Mouse (Mus musculus) left cerebral cortex, postnatal 25 days (tissue): ENCODE measurements around the gene Fastkd5. TPM values are rescaled to one million over a fixed set of nuclear protein-coding genes. Genes with fewer than 3 reads are reported as not detected.
"Not testable (repeated sequence)": the region's sequence is repeated elsewhere in the genome, so short reads cannot be mapped to it uniquely, and the experiment has no call there.

ENCODE experiments used
- DNase-seq, 2 experiments: peaks; one replicate each; pipeline ENCODE4 v3.0.0; 2022; ENCODE audit warnings: low spot score in 2 of 2, mixed read lengths in 1 of 2
- intact Hi-C: fragments of 180-260 bp; cut with DNase I; formaldehyde crosslinking; loops from one replicate; pipeline ENCODE4 v1.15.1; 2025
- total RNA-seq, 2 experiments: library from RNA; stranded (reverse); gene quantifications; 2 replicates each; pipeline ENCODE4 v1.2.3; 2021

Gene Fastkd5
- total RNA-seq, 2 experiments from 2014 or later = 8.2 to 9.0 TPM

GRCm38 (mm10) chr2:130582552-130582951, 47.3 kb downstream of the Fastkd5 start, which contains the start of gene Avp:
Gene Avp (minus strand): TSS chr2:130582554.
- intact Hi-C loops = no loop called here
- DNase-seq = no peak

DNA sequence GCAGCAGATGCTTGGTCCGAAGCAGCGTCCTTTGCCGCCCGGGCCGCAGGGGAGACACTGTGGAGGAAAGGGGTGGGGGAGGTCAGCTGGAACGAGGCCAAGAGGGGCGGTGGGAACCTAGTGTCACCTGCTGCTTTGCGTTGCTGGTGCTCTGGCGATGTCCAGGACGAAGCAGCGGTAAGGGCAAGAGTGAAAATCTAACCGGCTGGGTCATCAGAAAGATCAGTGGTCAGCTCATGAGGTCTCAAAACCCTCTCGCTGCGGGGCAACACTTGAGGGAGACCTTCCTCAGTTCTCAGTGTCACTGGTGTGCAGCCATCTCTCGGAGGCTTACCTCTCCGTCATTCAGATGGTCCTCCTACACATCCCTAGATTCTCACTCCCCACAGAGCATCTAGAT, 48.6 kb downstream of the Fastkd5 start:
- intact Hi-C loops = no loop called here

GRCm38 (mm10) chr2:130579791-130580190, 50.0 kb downstream of the Fastkd5 start:
- intact Hi-C loops = no loop called here
- DNase-seq = no peak

More for the DNA sequence above, 48.6 kb downstream of the Fastkd5 start:
- DNase-seq = no peak

DNA sequence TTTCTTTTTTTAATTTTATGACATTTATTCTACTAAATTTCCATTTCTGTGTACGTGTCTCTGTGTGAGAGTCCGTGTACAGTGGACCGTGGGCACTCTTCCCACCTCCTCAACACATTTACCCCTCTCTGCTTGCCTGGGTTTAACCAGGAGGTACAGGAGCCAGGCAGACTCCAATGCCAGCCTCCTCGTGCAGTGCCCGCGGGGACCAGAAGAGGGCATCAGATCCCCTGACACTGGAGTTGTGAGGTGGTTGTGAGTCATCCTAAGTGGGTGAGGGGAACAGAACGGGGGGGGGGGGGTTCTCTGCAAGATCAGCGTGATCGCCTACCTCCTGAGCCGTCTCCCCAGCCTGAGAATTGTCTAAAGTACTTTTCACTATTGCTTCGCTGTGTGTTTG, 51.7 kb downstream of the Fastkd5 start:
- intact Hi-C loops = no loop called here
- DNase-seq = peak; percentile 57 to 78

DNA sequence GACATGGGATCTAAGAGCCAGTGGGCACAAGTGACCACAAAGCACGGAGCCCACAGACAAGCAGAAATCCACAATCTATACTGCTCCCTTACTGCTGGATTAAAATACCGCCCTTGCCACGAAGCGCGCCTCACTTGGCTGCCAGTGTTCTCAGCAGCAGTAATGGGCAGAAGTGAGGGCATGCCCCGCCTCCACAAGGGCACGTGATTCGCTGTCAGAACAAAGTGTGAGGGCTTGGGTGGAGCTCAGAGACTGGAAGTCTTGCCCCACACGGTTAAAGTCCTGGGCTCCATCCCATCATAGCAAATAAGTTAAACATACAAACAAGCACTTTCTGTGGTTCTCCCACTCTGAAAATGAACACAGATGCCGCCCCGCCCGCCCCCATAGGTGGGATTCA, 52.2 kb downstream of the Fastkd5 start:
- intact Hi-C loops = no loop called here
- DNase-seq = peak in 1 of 2 experiments; percentile 27

DNA sequence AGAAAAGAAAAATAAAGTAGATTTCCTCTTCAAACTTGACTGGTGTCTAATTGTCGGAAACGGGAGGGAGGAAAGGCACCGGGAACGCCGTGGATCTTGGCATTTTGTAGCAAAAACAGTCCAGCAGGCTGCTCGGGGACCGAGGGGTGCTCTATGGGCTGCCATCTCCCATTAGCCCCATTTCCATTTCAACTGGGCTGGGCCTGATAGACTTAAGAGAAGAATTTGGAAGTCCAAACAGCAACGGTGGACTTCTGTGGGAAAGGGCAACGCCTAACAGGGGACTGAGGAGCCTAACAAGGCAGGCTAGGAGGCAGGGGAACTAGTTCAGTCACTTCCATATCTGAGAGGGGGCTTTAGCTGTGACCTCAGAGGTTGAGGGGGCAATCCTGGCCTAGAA, 52.8 kb downstream of the Fastkd5 start:
- no peak for DNase-seq
- intact Hi-C loops = no loop called here

DNA sequence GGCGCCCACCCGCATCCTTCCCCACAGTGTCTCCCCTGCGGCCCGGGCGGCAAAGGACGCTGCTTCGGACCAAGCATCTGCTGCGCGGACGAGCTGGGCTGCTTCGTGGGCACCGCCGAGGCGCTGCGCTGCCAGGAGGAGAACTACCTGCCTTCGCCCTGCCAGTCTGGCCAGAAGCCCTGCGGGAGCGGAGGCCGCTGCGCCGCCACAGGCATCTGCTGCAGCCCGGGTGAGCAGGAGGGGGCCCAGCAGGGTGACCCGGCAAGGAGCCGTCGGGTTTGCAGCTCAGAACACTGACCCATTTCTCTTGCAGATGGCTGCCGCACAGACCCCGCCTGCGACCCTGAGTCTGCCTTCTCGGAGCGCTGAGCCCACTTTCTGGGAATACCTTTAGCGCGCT, 53.3 kb downstream of the Fastkd5 start:
- intact Hi-C loops, DNase-seq: not testable (repeated sequence)

GRCm38 (mm10) chr2:130575873-130576272, 54.0 kb downstream of the Fastkd5 start, which contains the start of gene Oxt:
Gene Oxt (plus strand): TSS chr2:130576173.
- intact Hi-C loops = no loop called here
- no peak for DNase-seq

DNA sequence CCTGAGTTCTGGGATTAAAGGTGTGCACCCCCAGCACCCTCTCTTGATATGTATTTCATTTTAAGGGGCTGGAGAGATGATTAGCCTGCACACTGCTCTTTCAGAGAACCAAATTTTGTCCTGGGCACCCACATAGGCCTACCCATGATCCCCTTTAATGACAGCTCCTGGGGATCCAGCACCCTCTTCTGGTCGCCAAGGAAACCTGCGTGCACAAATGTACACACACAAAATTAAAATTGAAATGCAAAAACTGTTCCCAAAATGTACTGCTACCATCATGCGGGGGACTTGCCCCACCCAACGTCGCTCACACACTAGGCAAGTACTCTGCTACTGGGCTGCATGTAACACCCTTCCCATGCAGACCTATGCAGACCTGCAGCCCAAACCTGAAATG, 54.9 kb downstream of the Fastkd5 start:
- intact Hi-C loops = no loop called here
- no peak for DNase-seq

- intact Hi-C loops = no loop called here
- DNase-seq = no peak
These were observed 59.9 kb downstream of the Fastkd5 start for GRCm38 (mm10) chr2:130569926-130570325.

DNA sequence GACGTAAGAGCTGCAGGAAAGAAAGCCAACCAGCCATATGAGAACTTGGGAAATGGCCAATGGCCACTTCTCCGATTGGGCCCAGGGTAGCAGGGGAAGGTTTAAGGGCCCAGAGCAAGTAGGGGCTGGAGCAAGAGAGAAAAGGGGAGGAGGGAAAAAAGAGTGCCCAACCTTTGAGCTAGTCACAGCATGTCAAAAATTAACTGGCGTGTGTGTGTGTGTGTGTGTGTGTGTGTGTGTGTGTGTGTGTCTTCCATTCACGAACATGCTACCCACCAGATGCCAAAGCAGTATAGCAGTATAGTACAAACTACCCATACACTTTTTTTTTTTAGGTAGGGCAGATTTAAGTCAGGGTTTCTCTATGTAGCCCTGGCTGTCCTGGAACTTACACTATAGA, 60.9 kb downstream of the Fastkd5 start:
- intact Hi-C loops = no loop called here

DNA sequence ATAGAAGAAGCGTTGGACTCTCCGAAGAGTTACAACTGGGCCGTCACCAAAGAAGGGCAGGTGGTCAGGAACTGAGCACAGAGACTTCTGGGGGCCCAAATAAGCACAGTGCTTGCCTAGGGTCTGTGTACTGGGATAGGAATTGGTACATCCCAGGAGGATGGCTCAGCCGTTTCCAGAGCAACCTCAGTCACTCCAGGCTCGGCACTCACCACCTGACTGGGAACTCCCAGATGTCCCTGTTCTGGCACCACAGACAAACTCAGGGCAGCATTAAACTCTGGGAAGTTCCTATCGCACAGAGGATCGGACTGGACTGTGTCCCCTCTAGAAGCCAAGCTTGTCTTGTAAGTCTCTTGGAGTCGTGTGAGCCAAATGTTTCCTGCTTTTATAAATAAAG, 64.8 kb downstream of the Fastkd5 start:
- DNase-seq = no peak
- intact Hi-C loops = loop anchor here (5.0 kb wide), 2 partner anchors 102 to 113 kb away; partner anchors contain the start of genes Itpa and Ptpra

More for the DNA sequence above, 60.9 kb downstream of the Fastkd5 start:
- DNase-seq = no peak

- DNase-seq = no peak
- intact Hi-C loops = loop anchor here (5.0 kb wide), 2 partner anchors 103 to 112 kb away; partner anchors contain the start of genes Itpa and Ptpra
These were observed 65.8 kb downstream of the Fastkd5 start for GRCm38 (mm10) chr2:130564063-130564462.

Other genes starting within 250 kb of the Fastkd5 start
- 1 to 10 TPM; 5.5 to 7.4 TPM for gene Cpxm1, start 232.5 kb downstream of the Fastkd5 start, total RNA-seq
- not detected for gene Gm28372, start 224.8 kb downstream of the Fastkd5 start, total RNA-seq
- not detected for gene 1700020A23Rik, start 224.8 kb downstream of the Fastkd5 start, total RNA-seq
- gene Tmem239, start 223.5 kb downstream of the Fastkd5 start, total RNA-seq = not detected
- gene Vps16, start 205.7 kb downstream of the Fastkd5 start, total RNA-seq = 10 to 100 TPM; 83.5 to 88.3 TPM
- 10 to 100 TPM; 20.2 to 23.1 TPM for gene Pced1a, start 205.3 kb downstream of the Fastkd5 start, total RNA-seq
- gene Ptpra, start 179.7 kb downstream of the Fastkd5 start, total RNA-seq = 100 to 1,000 TPM; 234 to 252 TPM
- gene Mrps26, start 66.3 kb downstream of the Fastkd5 start, total RNA-seq = 10 to 100 TPM; 76.1 to 76.8 TPM
- gene Oxt, start 53.9 kb downstream of the Fastkd5 start, total RNA-seq = 1 to 10 TPM; 1.9 to 2.2 TPM
- gene Avp, start 47.5 kb downstream of the Fastkd5 start, total RNA-seq = 10 to 100 TPM; 13.5 to 20.4 TPM
- 10 to 100 TPM in 1 of 2 experiments, 1 to 10 TPM in 1; 9.8 to 10.7 TPM for gene Ubox5, start within 50 bp of the Fastkd5 start, total RNA-seq
- 100 to 1,000 TPM; 174 to 190 TPM for gene Lzts3, start 12.8 kb upstream of the Fastkd5 start, total RNA-seq
- 100 to 1,000 TPM in 1 of 2 experiments, 10 to 100 TPM in 1; 97.3 to 108 TPM for gene Ddrgk1, start 34.6 kb upstream of the Fastkd5 start, total RNA-seq
- 10 to 100 TPM; 39.4 to 42.8 TPM for gene Itpa, start 37.6 kb upstream of the Fastkd5 start, total RNA-seq
- gene Slc4a11, start 67.5 kb upstream of the Fastkd5 start, total RNA-seq = 1 to 10 TPM; 1.8 to 1.9 TPM